8 mouse cellular contexts compared by ENCODE assay signal in genomic region chr12:3843371-3843861, GRCm38 (mm10). TPM values are rescaled to one million over a fixed set of nuclear protein-coding genes. Genes with fewer than 3 reads are reported as not detected.
DNase-seq lines count a peak whose midpoint lies in the region; ATAC-seq and TF ChIP-seq lines count a peak whose summit lies in the region.

No protein-coding gene starts in this region.

- peaks cover 40% of the 10 kb centered on the region for H3K36me3 ChIP-seq in liver, embryonic 12.5 days
- peaks cover 42% of the 10 kb centered on the region for H3K36me3 ChIP-seq in intestine, postnatal 0 days (ENCODE audit: control insufficient read depth, insufficient read depth)
- peaks cover 60% of the 10 kb centered on the region for H3K36me3 ChIP-seq in stomach, embryonic 14.5 days (ENCODE audit: control insufficient read depth, insufficient read depth, low read length)

- H3K9me3 ChIP-seq in liver, embryonic 12.5 days (replicated peaks) = no peaks in the 10 kb centered on the region
- no peaks in the 10 kb centered on the region for H3K9me3 ChIP-seq in intestine, postnatal 0 days (ENCODE audit: control insufficient read depth)
- no peaks in the 10 kb centered on the region for H3K9me3 ChIP-seq in stomach, embryonic 14.5 days (ENCODE audit: control insufficient read depth, low read depth, low read length)

- H3K4me1 ChIP-seq in liver, embryonic 12.5 days = peaks cover 10% of the 10 kb centered on the region; the same call in 1 of the 2 replicates
- peaks cover 9% of the 10 kb centered on the region for H3K4me1 ChIP-seq in intestine, postnatal 0 days (replicated peaks; ENCODE audit: control insufficient read depth, insufficient read depth, low read length)
- H3K4me1 ChIP-seq in stomach, embryonic 14.5 days (ENCODE audit: control insufficient read depth, insufficient read depth, low read length) = peaks cover 30% of the 10 kb centered on the region

- no peak overlapping the region for H3K4me3 ChIP-seq in liver, embryonic 12.5 days
- no peak overlapping the region for H3K4me3 ChIP-seq in intestine, postnatal 0 days (ENCODE audit: low read depth, low read length)
- H3K4me3 ChIP-seq in stomach, embryonic 14.5 days (ENCODE audit: low read depth, low read length) = no peak overlapping the region

- DNase-seq in liver = peak; percentile 25
- DNase-seq in forelimb bud, embryonic 11.5 days (ENCODE audit: low read depth, low spot score) = peak; percentile 84
- no peak for DNase-seq in spleen, postnatal 14 days (ENCODE audit: low spot score in 2 of 2)
- no peak for DNase-seq in thymus, postnatal 4 days
- DNase-seq in frontal cortex, postnatal 14 days (ENCODE audit: low spot score in 2 of 2) = no peak

- H3K9ac ChIP-seq in liver, embryonic 12.5 days = no peak overlapping the region
- no peak overlapping the region for H3K9ac ChIP-seq in intestine, postnatal 0 days (ENCODE audit: low read depth, low read length)
- no peak overlapping the region for H3K9ac ChIP-seq in stomach, embryonic 14.5 days (replicated peaks; ENCODE audit: low read depth, low read length)

- WGBS in liver, embryonic 12.5 days (ENCODE audit: insufficient replicate concordance) = 40% methylated on average over 7 of the region's 7 CpGs
- WGBS in intestine, postnatal 0 days = 17% methylated on average over 7 of the region's 7 CpGs
- 7% methylated on average over 7 of the region's 7 CpGs for WGBS in stomach, embryonic 14.5 days

- no peak for ATAC-seq in liver, embryonic 12.5 days
- ATAC-seq in intestine, postnatal 0 days = peak; percentile 45; the same call in 1 of the 2 replicates
- peak; percentile 88 for ATAC-seq in stomach, embryonic 14.5 days (ENCODE audit: insufficient number of reproducible peaks, insufficient read depth, low FRiP score, low read depth)

- H3K27ac ChIP-seq in liver, embryonic 12.5 days = no peak overlapping the region
- no peak overlapping the region; the same call in 1 of the 2 replicates for H3K27ac ChIP-seq in intestine, postnatal 0 days (ENCODE audit: low read depth, low read length)
- H3K27ac ChIP-seq in stomach, embryonic 14.5 days (ENCODE audit: low read length) = peak overlapping the region; percentile 80

- peak; percentile 47 for TF ChIP-seq CTCF in intestine, postnatal 0 days (IDR thresholded peaks at IDR 0.05; ENCODE audit: low read depth)

- no peak overlapping the region for H3K4me2 ChIP-seq in liver, embryonic 12.5 days
- H3K4me2 ChIP-seq in intestine, postnatal 0 days (replicated peaks; ENCODE audit: low read depth) = no peak overlapping the region
- no peak overlapping the region; the same call in 1 of the 2 replicates for H3K4me2 ChIP-seq in stomach, embryonic 14.5 days (replicated peaks; ENCODE audit: low read depth, low read length)

- H3K27me3 ChIP-seq in liver, embryonic 12.5 days (replicated peaks) = no peaks in the 10 kb centered on the region
- H3K27me3 ChIP-seq in intestine, postnatal 0 days (replicated peaks; ENCODE audit: control insufficient read depth, insufficient read depth, low read length) = no peaks in the 10 kb centered on the region
- H3K27me3 ChIP-seq in stomach, embryonic 14.5 days (ENCODE audit: control insufficient read depth, insufficient read depth, low read length) = no peaks in the 10 kb centered on the region

RNA-seq across cellular contexts. Expression of gene Dnmt3a, which starts 37.6 kb away (rescaled TPM):
- 57.9 and 58.7 TPM in 2 replicates for polyA plus RNA-seq in liver, embryonic 12.5 days (2016; fragmentation: Nextera tagmentation; extraction: Ambion mirVana)
- polyA plus RNA-seq in intestine, postnatal 0 days (2015; fragmentation: Nextera tagmentation; extraction: Ambion mirVana) = 33.9 and 42.2 TPM in 2 replicates
- polyA plus RNA-seq in stomach, embryonic 14.5 days (2014; fragmentation: Nextera tagmentation; extraction: Ambion mirVana) = 77.9 and 83.1 TPM in 2 replicates

Comparison
In these comparisons a context has a peak if more than half of its experiments do, and no peak if none do; other contexts are left out.
1. DNase-seq: peak in liver (single experiment) and forelimb bud, embryonic 11.5 days (single experiment); none in spleen, postnatal 14 days (0 of 2), thymus, postnatal 4 days (single experiment) and frontal cortex, postnatal 14 days (0 of 2).